Mouse (Mus musculus) spleen, postnatal 0 days (tissue): Measurements from ENCODE around the gene Slc39a5. TPM values are rescaled to one million over a fixed set of nuclear protein-coding genes. Genes with fewer than 3 reads are reported as not detected.

ENCODE experiments used
- polyA plus RNA-seq: library from polyadenylated mRNA; unstranded; fragments of >200 nt; fragmentation: Nextera tagmentation; extraction: Ambion mirVana; gene quantifications from 2 replicates; pipeline ENCODE4 v1.2.1, GENCODE M21; 2015

Slc39a5 gene
- 0.08 and 0.12 TPM in 2 replicates for polyA plus RNA-seq

GRCm38 (mm10) chr10:128401056-128401455 is at the start of gene Slc39a5:
Slc39a5 (minus strand) TSS chr10:128401229.

GRCm38 (mm10) chr10:128411211-128412054 is 10.4 kb upstream of the Slc39a5 start, which contains the start of the genes Nabp2 and Rnf41:
Nabp2 (minus strand) TSS chr10:128411492.
Rnf41 (plus strand) TSS chr10:128411657.

GRCm38 (mm10) chr10:128376455-128377211 is 24.4 kb downstream of the Slc39a5 start, which contains the start of gene Ankrd52:
Ankrd52 (plus strand) TSS chr10:128377115.

GRCm38 (mm10) chr10:128368402-128369217 is 32.4 kb downstream of the Slc39a5 start, which contains the start of gene Coq10a:
Coq10a (minus strand) TSS chr10:128368997.

Other genes starting within 250 kb of the Slc39a5 start
- gene Rbms2, start 220.9 kb downstream of the Slc39a5 start, polyA plus RNA-seq = 7.7 and 11.5 TPM in 2 replicates
- gene Gls2, start 206.8 kb downstream of the Slc39a5 start, polyA plus RNA-seq = 0.90 and 1.2 TPM in 2 replicates
- 14.5 and 15.6 TPM in 2 replicates for gene Spryd4, start 189.4 kb downstream of the Slc39a5 start, polyA plus RNA-seq
- gene Mip, start 175.4 kb downstream of the Slc39a5 start, polyA plus RNA-seq = not detected in 2 replicates
- 41.5 and 42.0 TPM in 2 replicates for gene Timeless, start 169.2 kb downstream of the Slc39a5 start, polyA plus RNA-seq
- 0.27 and 0.45 TPM in 2 replicates for gene Apon, start 147.1 kb downstream of the Slc39a5 start, polyA plus RNA-seq
- 0.53 and 0.72 TPM in 2 replicates for gene Apof, start 132.6 kb downstream of the Slc39a5 start, polyA plus RNA-seq
- 10.4 and 11.9 TPM in 2 replicates for gene Stat2, start 130.7 kb downstream of the Slc39a5 start, polyA plus RNA-seq
- gene Il23a, start 102.5 kb downstream of the Slc39a5 start, polyA plus RNA-seq = 0.16 TPM in 1 of 2 replicates, not detected in the other
- 16.4 and 18.3 TPM in 2 replicates for gene Pan2, start 97.9 kb downstream of the Slc39a5 start, polyA plus RNA-seq
- 115 and 130 TPM in 2 replicates for gene Cnpy2, start 78.8 kb downstream of the Slc39a5 start, polyA plus RNA-seq
- gene Cs, start 63.5 kb downstream of the Slc39a5 start, polyA plus RNA-seq = 101 and 112 TPM in 2 replicates
- 9.0 and 9.1 TPM in 2 replicates for gene Coq10a, start 32.2 kb downstream of the Slc39a5 start, polyA plus RNA-seq
- 6.4 and 6.5 TPM in 2 replicates for gene Ankrd52, start 24.1 kb downstream of the Slc39a5 start, polyA plus RNA-seq
- 48.7 and 52.0 TPM in 2 replicates for gene Nabp2, start 10.3 kb upstream of the Slc39a5 start, polyA plus RNA-seq
- 13.7 and 17.6 TPM in 2 replicates for gene Rnf41, start 10.4 kb upstream of the Slc39a5 start, polyA plus RNA-seq
- gene Smarcc2, start 58.0 kb upstream of the Slc39a5 start, polyA plus RNA-seq = 22.0 and 26.1 TPM in 2 replicates
- gene Myl6, start 92.9 kb upstream of the Slc39a5 start, polyA plus RNA-seq = 807 and 844 TPM in 2 replicates
- gene Myl6b, start 97.5 kb upstream of the Slc39a5 start, polyA plus RNA-seq = 3.4 and 3.7 TPM in 2 replicates
- 19.0 and 22.8 TPM in 2 replicates for gene Esyt1, start 124.6 kb upstream of the Slc39a5 start, polyA plus RNA-seq
- gene Zc3h10, start 146.5 kb upstream of the Slc39a5 start, polyA plus RNA-seq = 6.2 and 7.0 TPM in 2 replicates
- 3,867 and 4,026 TPM in 2 replicates for gene Rpl41, start 148.1 kb upstream of the Slc39a5 start, polyA plus RNA-seq
- 154 and 167 TPM in 2 replicates for gene Pa2g4, start 164.8 kb upstream of the Slc39a5 start, polyA plus RNA-seq
- 0.41 and 0.51 TPM in 2 replicates for gene Erbb3, start 188.4 kb upstream of the Slc39a5 start, polyA plus RNA-seq
- 871 and 883 TPM in 2 replicates for gene Rps26, start 225.5 kb upstream of the Slc39a5 start, polyA plus RNA-seq
- 0.34 and 0.95 TPM in 2 replicates for gene Ikzf4, start 244.8 kb upstream of the Slc39a5 start, polyA plus RNA-seq